Mouse (Mus musculus) stomach, postnatal 0 days (tissue): ENCODE data around the gene A4galt.

ENCODE experiments used
- CTCF ChIP-seq: IDR thresholded peaks from 2 replicates; pipeline ENCODE4 v1.5.1; 2016; ENCODE audit warnings: antibody characterized with exemption, low read depth, mild to moderate bottlenecking, moderate library complexity
- EP300 ChIP-seq: optimal IDR thresholded peaks from 2 replicates; pipeline ENCODE3; 2016; ENCODE audit warnings: antibody characterized with exemption

- TF ChIP-seq CTCF = no peak
- no peak for TF ChIP-seq EP300
These were observed 10.1 kb downstream of the A4galt start for GRCm38 (mm10) chr15:83241497-83241896.
